Mouse (Mus musculus) lung, postnatal 0 days (tissue): ENCODE results near the gene P2rx2.

Experiments used
- CTCF ChIP-seq: IDR thresholded peaks from 2 replicates; pipeline ENCODE4 v1.5.1; 2016; ENCODE audit warnings: antibody characterized with exemption, mild to moderate bottlenecking
- EP300 ChIP-seq: IDR thresholded peaks from 2 replicates; pipeline ENCODE4 v1.6.1; 2016; ENCODE audit warnings: antibody characterized with exemption, mild to moderate bottlenecking, control low read depth

DNA sequence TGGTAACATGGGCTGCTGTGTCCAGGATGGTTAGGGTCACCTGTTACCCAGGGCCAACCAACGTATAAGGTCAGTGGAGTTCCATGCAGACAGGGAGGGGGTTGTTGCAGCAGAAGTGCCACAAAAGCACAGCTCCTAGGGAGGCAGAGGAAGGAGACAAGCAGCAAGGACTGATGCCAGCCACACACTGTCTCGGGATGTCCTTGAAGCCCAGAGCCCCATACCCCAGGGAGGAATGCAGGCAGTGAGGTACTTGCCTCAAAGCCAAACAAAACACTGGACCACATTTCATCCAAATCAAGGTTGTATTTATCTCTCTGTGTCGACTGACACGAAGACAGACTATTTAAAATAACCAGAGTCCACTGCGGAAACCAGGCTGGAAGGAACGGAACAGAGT lies 18.5 kb upstream of the P2rx2 start:
- TF ChIP-seq CTCF, result no peak
- TF ChIP-seq EP300, result no peak
